26 mouse cellular contexts compared by ENCODE assay signal in the genomic region with DNA sequence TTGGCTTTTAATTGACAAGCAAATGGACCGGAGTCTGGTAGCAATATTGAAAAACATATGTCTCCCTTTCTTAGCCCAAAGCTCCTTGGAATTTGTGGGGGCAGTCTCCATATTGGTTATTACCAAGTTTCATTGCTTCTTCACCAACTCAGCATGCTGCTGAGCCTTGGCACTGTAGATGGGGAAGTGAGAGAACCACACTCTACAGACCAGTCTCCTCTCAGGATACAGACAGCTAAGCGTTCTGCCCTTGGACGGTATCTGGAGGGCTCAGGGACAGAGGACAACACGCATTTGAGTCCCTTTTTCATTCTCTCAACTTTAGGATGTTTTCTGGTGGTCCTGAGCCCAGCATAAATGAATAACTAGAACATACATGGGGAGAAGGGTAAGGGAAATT. TPM values are rescaled to one million over a fixed set of nuclear protein-coding genes. Genes with fewer than 3 reads are reported as not detected.
A peak's percentile ranks its signal among the peaks of the same experiment; 100 is the strongest.
DNase-seq lines count a peak whose midpoint lies in the region; ATAC-seq and TF ChIP-seq lines count a peak whose summit lies in the region.
"Had no signal": no experiment of that assay in that cellular context is flagged by ENCODE, and none has a peak within 500 bp of the region (broad histone marks: within the 10 kb centered on the region; RNA-seq: fewer than 3 reads in every experiment).

No protein-coding gene starts in this region.

- DNase-seq in cerebellum, adult 9-10 months: peak; percentile 12
- peak; percentile 12 for DNase-seq in MEL (ENCODE audit: low read depth, low spot score)
- no peak for DNase-seq in right cerebral cortex, postnatal 4 days
- no peak for DNase-seq in cerebellum, adult 2 months
- DNase-seq: adrenal gland, adult 8-10 months; adrenal gland, postnatal 25 days; cerebellum, adult 11 months; cerebellum, adult 8-10 months; cerebellum, postnatal 14 days; gastrocnemius, postnatal 10 days; gastrocnemius, postnatal 36 days; heart, postnatal 10 days; heart, postnatal 36 days; kidney, adult 11 months had no signal

- 32% methylated on average over 4 of the region's 4 CpGs for WGBS in macrophage (ENCODE audit: missing documents)
- WGBS in cerebellum, adult 2 months: 89% methylated on average over 4 of the region's 4 CpGs

- H3K9ac ChIP-seq in MEL (ENCODE audit: control insufficient read depth, low read depth, low read length, poor library complexity, severe bottlenecking): no peak overlapping the region
- H3K9ac ChIP-seq: embryonic facial prominence, embryonic 12.5 days; embryonic facial prominence, embryonic 15.5 days; heart, embryonic 12.5 days; heart, embryonic 15.5 days; hindbrain, embryonic 13.5 days; intestine, embryonic 15.5 days had no signal

- no peaks in the 10 kb centered on the region for H3K27me3 ChIP-seq in MEL (ENCODE audit: control insufficient read depth in 1 of 2, insufficient read depth in 2 of 2, low read length in 2 of 2)
- no peaks in the 10 kb centered on the region for H3K27me3 ChIP-seq in cerebellum, adult 2 months (ENCODE audit: control insufficient read depth, insufficient read depth, low read length)
- H3K27me3 ChIP-seq: embryonic facial prominence, embryonic 12.5 days; embryonic facial prominence, embryonic 15.5 days; heart, embryonic 12.5 days; heart, embryonic 15.5 days; intestine, embryonic 15.5 days had no signal

- H3K27ac ChIP-seq in MEL (ENCODE audit: control insufficient read depth, low read depth, low read length): no peak overlapping the region
- peak overlapping the region; percentile 77 for H3K27ac ChIP-seq in macrophage
- no peak overlapping the region for H3K27ac ChIP-seq in cerebellum, adult 2 months (ENCODE audit: insufficient read depth, low read length)
- H3K27ac ChIP-seq: embryonic facial prominence, embryonic 12.5 days; embryonic facial prominence, embryonic 15.5 days; heart, embryonic 15.5 days; hindbrain, embryonic 10.5 days; hindbrain, embryonic 13.5 days; intestine, embryonic 15.5 days had no signal

- H3K4me1 ChIP-seq in MEL (ENCODE audit: control insufficient read depth in 1 of 2, insufficient read depth in 2 of 2, low read length in 2 of 2): peaks cover 2 to 28% of the 10 kb centered on the region in 2 experiments
- peaks cover 4% of the 10 kb centered on the region; the same call in 1 of the 2 replicates for H3K4me1 ChIP-seq in cerebellum, adult 2 months (ENCODE audit: control insufficient read depth, insufficient read depth, low read length)

- TF ChIP-seq RAD21 in MEL (IDR thresholded peaks at IDR 0.05; ENCODE audit: low read depth, low read length): no peak

- no peak for TF ChIP-seq POLR2A in MEL (IDR thresholded peaks at IDR 0.05; ENCODE audit: control insufficient read depth in 1 of 2, insufficient read depth in 1 of 2, low read depth in 1 of 2, low read length in 2 of 2, poor library complexity in 1 of 2)
- no peak for TF ChIP-seq POLR2A in cerebellum, adult 2 months (IDR thresholded peaks at IDR 0.05; ENCODE audit: borderline replicate concordance, insufficient read depth, low read length)

- no peak for TF ChIP-seq EP300 in MEL (IDR thresholded peaks at IDR 0.05; ENCODE audit: low read depth in 1 of 2, low read length in 2 of 2)

- H3K9me3 ChIP-seq in MEL (replicated peaks; ENCODE audit: insufficient read depth, low read length): no peaks in the 10 kb centered on the region
- H3K9me3 ChIP-seq: embryonic facial prominence, embryonic 12.5 days; embryonic facial prominence, embryonic 15.5 days; heart, embryonic 12.5 days; heart, embryonic 15.5 days; hindbrain, embryonic 10.5 days; hindbrain, embryonic 13.5 days; intestine, embryonic 15.5 days had no signal

- H3K79me2 ChIP-seq in MEL (ENCODE audit: control insufficient read depth, insufficient read depth, low read length, poor library complexity): peaks cover 14% of the 10 kb centered on the region
- H3K79me2 ChIP-seq in macrophage (ENCODE audit: inconsistent target): peaks cover 18% of the 10 kb centered on the region

- ATAC-seq in cerebellum, adult (ENCODE audit: insufficient number of reproducible peaks, low FRiP score, low TSS enrichment): no peak
- ATAC-seq: activated CD4-positive, CD25-positive, alpha-beta regulatory T cell, adult 4 months; forebrain, embryonic 14.5 days; hindbrain, embryonic 16.5 days; intestine, embryonic 15.5 days had no signal

- H3K4me3 ChIP-seq in MEL (ENCODE audit: control insufficient read depth in 1 of 2, insufficient read depth in 1 of 2, low read depth in 2 of 2, low read length in 2 of 2) (no peak overlapping the region), macrophage (ENCODE audit: inconsistent target) (no peak overlapping the region)
- no peak overlapping the region for H3K4me3 ChIP-seq in cerebellum, adult 2 months (replicated peaks; ENCODE audit: insufficient read depth, low read depth, low read length)
- H3K4me3 ChIP-seq: embryonic facial prominence, embryonic 12.5 days; embryonic facial prominence, embryonic 15.5 days; heart, embryonic 12.5 days; heart, embryonic 15.5 days; hindbrain, embryonic 10.5 days; hindbrain, embryonic 13.5 days; intestine, embryonic 15.5 days had no signal

- TF ChIP-seq CTCF in MEL (IDR thresholded peaks at IDR 0.05 in 2 of 3, conservative IDR thresholded peaks at IDR 0.05 in 1 of 3; ENCODE audit: control insufficient read depth in 1 of 3, insufficient read depth in 1 of 3, low read depth in 2 of 3, low read length in 3 of 3, poor library complexity in 1 of 3, severe bottlenecking in 1 of 3): no peak
- TF ChIP-seq CTCF in cerebellum, adult 2 months (IDR thresholded peaks at IDR 0.05; ENCODE audit: borderline replicate concordance, insufficient read depth, low read depth, low read length): no peak

- H3K36me3 ChIP-seq in MEL (ENCODE audit: control insufficient read depth in 1 of 2, insufficient read depth in 2 of 2, low read length in 2 of 2) (peaks cover 0 to 22% of the 10 kb centered on the region in 2 experiments), macrophage (ENCODE audit: inconsistent target) (no peaks in the 10 kb centered on the region)
- H3K36me3 ChIP-seq: embryonic facial prominence, embryonic 12.5 days; embryonic facial prominence, embryonic 15.5 days; heart, embryonic 12.5 days; heart, embryonic 15.5 days; hindbrain, embryonic 10.5 days; hindbrain, embryonic 13.5 days; intestine, embryonic 15.5 days had no signal

TF ChIP-seq in MEL, 35 proteins besides CTCF, POLR2A, EP300 and RAD21 (continues in another document):
- TF ChIP-seq CHD2 (IDR thresholded peaks at IDR 0.05; ENCODE audit: low read length) (no peak), RCOR1 (IDR thresholded peaks at IDR 0.05; ENCODE audit: low read depth, low read length) (no peak)

RNA-seq across cellular contexts. Expression of a gene that starts 2.1 kb away (rescaled TPM):
- 32.4 and 35.4 TPM in 2 replicates for total RNA-seq in MEL (2012; rRNA removed)
- polyA plus RNA-seq in MEL (2012; ENCODE audit: insufficient read depth in 1 of 2, insufficient read length in 2 of 2, low read depth in 1 of 2, low replicate concordance in 2 of 2, missing spikeins in 1 of 2) (10 to 100 TPM in 1 of 2 experiments, not detected in 1; 51.4 TPM), macrophage (2018) (90.8 to 189 TPM (median 140 TPM) in 3 replicates)
- 100 to 1,000 TPM in 12 of 26 experiments, 10 to 100 TPM in 14; 36.1 to 197 (median 92.2) TPM for total RNA-seq in macrophage (2018; cell fraction: chromatin; rRNA removed)
- total RNA-seq in macrophage (2018; cell fraction: cytosol; rRNA removed): 100 to 1,000 TPM; 134 to 249 (median 184) TPM
- 100 to 1,000 TPM in 23 of 26 experiments, 10 to 100 TPM in 3; 90.1 to 273 (median 166) TPM for total RNA-seq in macrophage (2018; cell fraction: nucleus; rRNA removed)
- 35.5 and 38.8 TPM in 2 replicates for polyA plus RNA-seq in cerebellum, adult 2 months (2012; rRNA removed)

RNA-seq across cellular contexts. Expression of a gene that starts 6.1 kb away (rescaled TPM):
- 24.3 and 25.9 TPM in 2 replicates for total RNA-seq in MEL (2012; rRNA removed)
- polyA plus RNA-seq in MEL (2012; ENCODE audit: insufficient read depth in 1 of 2, insufficient read length in 2 of 2, low read depth in 1 of 2, low replicate concordance in 2 of 2, missing spikeins in 1 of 2): 10 to 100 TPM in 1 of 2 experiments, not detected in 1; 37.7 TPM
- 100 to 1,000 TPM in 1 of 26 experiments, 10 to 100 TPM in 20, 1 to 10 TPM in 5; 4.2 to 108 (median 38.6) TPM for total RNA-seq in macrophage (2018; cell fraction: chromatin; rRNA removed)
- 10 to 100 TPM; 11.2 to 33.5 (median 18.7) TPM for total RNA-seq in macrophage (2018; cell fraction: cytosol; rRNA removed)
- 10 to 100 TPM in 24 of 26 experiments, 1 to 10 TPM in 2; 6.2 to 65.3 (median 32.2) TPM for total RNA-seq in macrophage (2018; cell fraction: nucleus; rRNA removed)
- polyA plus RNA-seq in macrophage (2018): 16.5 to 25.5 TPM (median 20.0 TPM) in 3 replicates
- polyA plus RNA-seq in cerebellum, adult 2 months (2012; rRNA removed): 86.5 and 95.1 TPM in 2 replicates

RNA-seq across cellular contexts. Expression of a gene that starts 21.3 kb away (rescaled TPM):
- total RNA-seq in MEL (2012; rRNA removed): 12.7 and 16.4 TPM in 2 replicates
- polyA plus RNA-seq in MEL (2012; ENCODE audit: insufficient read depth in 1 of 2, insufficient read length in 2 of 2, low read depth in 1 of 2, low replicate concordance in 2 of 2, missing spikeins in 1 of 2): 10 to 100 TPM in 1 of 2 experiments, not detected in 1; 12.8 TPM
- 10 to 100 TPM in 15 of 26 experiments, 1 to 10 TPM in 11; 3.6 to 67.2 (median 11.0) TPM for total RNA-seq in macrophage (2018; cell fraction: chromatin; rRNA removed)
- total RNA-seq in macrophage (2018; cell fraction: cytosol; rRNA removed): 10 to 100 TPM in 17 of 26 experiments, 1 to 10 TPM in 9; 5.3 to 20.2 (median 14.4) TPM
- total RNA-seq in macrophage (2018; cell fraction: nucleus; rRNA removed): 10 to 100 TPM in 15 of 26 experiments, 1 to 10 TPM in 11; 3.8 to 42.8 (median 12.3) TPM
- polyA plus RNA-seq in macrophage (2018): 11.2 to 20.8 TPM (median 15.2 TPM) in 3 replicates
- polyA plus RNA-seq in cerebellum, adult 2 months (2012; rRNA removed): 10.9 and 11.0 TPM in 2 replicates

RNA-seq across cellular contexts. Expression of a gene that starts 30.6 kb away (rescaled TPM):
- total RNA-seq in MEL (2012; rRNA removed): 4.3 and 5.0 TPM in 2 replicates
- polyA plus RNA-seq in MEL (2012; ENCODE audit: insufficient read depth in 1 of 2, insufficient read length in 2 of 2, low read depth in 1 of 2, low replicate concordance in 2 of 2, missing spikeins in 1 of 2): 10 to 100 TPM in 1 of 2 experiments, not detected in 1; 11.9 TPM
- total RNA-seq in macrophage (2018; cell fraction: chromatin; rRNA removed): 100 to 1,000 TPM in 7 of 26 experiments, 10 to 100 TPM in 19; 19.9 to 114 (median 65.5) TPM
- 10 to 100 TPM in 7 of 26 experiments, 1 to 10 TPM in 19; 5.4 to 12.8 (median 8.9) TPM for total RNA-seq in macrophage (2018; cell fraction: cytosol; rRNA removed)
- total RNA-seq in macrophage (2018; cell fraction: nucleus; rRNA removed): 10 to 100 TPM; 10.9 to 71.5 (median 34.3) TPM
- 6.1 to 12.5 TPM (median 6.5 TPM) in 3 replicates for polyA plus RNA-seq in macrophage (2018)
- polyA plus RNA-seq in cerebellum, adult 2 months (2012; rRNA removed): 39.5 and 40.3 TPM in 2 replicates

RNA-seq across cellular contexts. Expression of a gene that starts 37.6 kb away (rescaled TPM):
- total RNA-seq in MEL (2012; rRNA removed): 364 and 367 TPM in 2 replicates
- polyA plus RNA-seq in MEL (2012; ENCODE audit: insufficient read depth in 1 of 2, insufficient read length in 2 of 2, low read depth in 1 of 2, low replicate concordance in 2 of 2, missing spikeins in 1 of 2) (100 to 1,000 TPM in 1 of 2 experiments, not detected in 1; 400 TPM), macrophage (2018) (93.1 to 404 TPM (median 403 TPM) in 3 replicates)
- 100 to 1,000 TPM in 1 of 26 experiments, 10 to 100 TPM in 25; 39.5 to 113 (median 62.9) TPM for total RNA-seq in macrophage (2018; cell fraction: chromatin; rRNA removed)
- total RNA-seq in macrophage (2018; cell fraction: cytosol; rRNA removed): 100 to 1,000 TPM; 214 to 682 (median 384) TPM
- total RNA-seq in macrophage (2018; cell fraction: nucleus; rRNA removed): 100 to 1,000 TPM in 14 of 26 experiments, 10 to 100 TPM in 12; 58.3 to 250 (median 112) TPM
- polyA plus RNA-seq in cerebellum, adult 2 months (2012; rRNA removed): 554 and 607 TPM in 2 replicates

Comparison
In these comparisons a context has a peak if more than half of its experiments do, and no peak if none do; other contexts are left out.
1. DNase-seq: peak in cerebellum, adult 9-10 months (single experiment) and MEL (single experiment); none in right cerebral cortex, postnatal 4 days (single experiment) and cerebellum, adult 2 months (0 of 2).